In genomic region chr8:88091661-88092060, GRCm38 (mm10) we compare ENCODE assay signal across 31 mouse cellular contexts. TPM values are rescaled to one million over a fixed set of nuclear protein-coding genes. Genes with fewer than 3 reads are reported as not detected.
DNase-seq lines count a peak whose midpoint lies in the region; ATAC-seq and TF ChIP-seq lines count a peak whose summit lies in the region.
"Had no signal": no experiment of that assay in that cellular context is flagged by ENCODE, and none has a peak within 500 bp of the region (broad histone marks: within the 10 kb centered on the region; RNA-seq: fewer than 3 reads in every experiment).

No protein-coding gene starts in this region.

- no peaks in the 10 kb centered on the region for H3K79me3 ChIP-seq in C2C12 (ENCODE audit: low read depth)

- no peak overlapping the region for H3K4me2 ChIP-seq in midbrain, embryonic 11.5 days
- no peak overlapping the region for H3K4me2 ChIP-seq in midbrain, postnatal 0 days (ENCODE audit: low read depth, low read length, poor library complexity, severe bottlenecking)
- no peak overlapping the region for H3K4me2 ChIP-seq in hindbrain, embryonic 12.5 days (replicated peaks)
- H3K4me2 ChIP-seq: embryonic facial prominence, embryonic 13.5 days; heart, embryonic 13.5 days; hindbrain, embryonic 13.5 days; intestine, embryonic 15.5 days had no signal

- no peaks in the 10 kb centered on the region for H3K4me1 ChIP-seq in midbrain, embryonic 11.5 days (ENCODE audit: control insufficient read depth, insufficient read depth, low read length)
- no peaks in the 10 kb centered on the region for H3K4me1 ChIP-seq in midbrain, postnatal 0 days (ENCODE audit: insufficient read depth, low read length)
- H3K4me1 ChIP-seq in embryonic fibroblast, embryonic 13.5 days (ENCODE audit: control insufficient read depth, insufficient read depth, low read length) = no peaks in the 10 kb centered on the region
- H3K4me1 ChIP-seq in hindbrain, embryonic 12.5 days = no peaks in the 10 kb centered on the region
- H3K4me1 ChIP-seq: embryonic facial prominence, embryonic 13.5 days; heart, embryonic 10.5 days; heart, embryonic 13.5 days; hindbrain, embryonic 13.5 days; intestine, embryonic 15.5 days had no signal

- 88% methylated on average over 2 of the region's 2 CpGs for WGBS in midbrain, embryonic 11.5 days
- WGBS in midbrain, postnatal 0 days = 92% methylated on average over 2 of the region's 2 CpGs
- WGBS in hindbrain, embryonic 12.5 days = 80% methylated on average over 2 of the region's 2 CpGs

- no peak for ATAC-seq in midbrain, embryonic 11.5 days (ENCODE audit: low FRiP score)
- ATAC-seq in midbrain, postnatal 0 days (ENCODE audit: low FRiP score) = no peak
- ATAC-seq in hindbrain, embryonic 12.5 days (ENCODE audit: low FRiP score) = no peak
- ATAC-seq: activated CD4-positive, CD25-positive, alpha-beta regulatory T cell, adult 4 months; CD4-positive, CD25-positive, alpha-beta regulatory T cell, adult 4 months; forebrain, embryonic 14.5 days; forebrain, postnatal 0 days; hindbrain, embryonic 16.5 days; intestine, embryonic 15.5 days had no signal

- H3K27me3 ChIP-seq in midbrain, embryonic 11.5 days (ENCODE audit: control insufficient read depth, insufficient read depth, low read length) = no peaks in the 10 kb centered on the region
- H3K27me3 ChIP-seq in midbrain, postnatal 0 days (ENCODE audit: insufficient read depth, low read length) = no peaks in the 10 kb centered on the region
- H3K27me3 ChIP-seq in C2C12 (ENCODE audit: control insufficient read depth, insufficient read depth, insufficient read length) = no peaks in the 10 kb centered on the region
- no peaks in the 10 kb centered on the region; the same call in 1 of the 2 replicates for H3K27me3 ChIP-seq in hindbrain, embryonic 12.5 days
- H3K27me3 ChIP-seq: embryonic facial prominence, embryonic 13.5 days; heart, embryonic 13.5 days; hindbrain, embryonic 13.5 days; intestine, embryonic 15.5 days had no signal

- H3ac ChIP-seq in C2C12 (ENCODE audit: control insufficient read depth, insufficient read length, low read depth) = no peak overlapping the region

- H3K79me2 ChIP-seq in C2C12 (ENCODE audit: control insufficient read depth, insufficient read depth) = no peaks in the 10 kb centered on the region

- no peak overlapping the region for H3K27ac ChIP-seq in midbrain, embryonic 11.5 days (ENCODE audit: low read depth, low read length)
- no peak overlapping the region for H3K27ac ChIP-seq in midbrain, postnatal 0 days (ENCODE audit: low read depth, low read length)
- peak overlapping the region; percentile 34; the same call in 1 of the 2 replicates for H3K27ac ChIP-seq in embryonic fibroblast, embryonic 13.5 days (ENCODE audit: insufficient read depth, low read length)
- H3K27ac ChIP-seq in hindbrain, embryonic 12.5 days = no peak overlapping the region
- H3K27ac ChIP-seq: embryonic facial prominence, embryonic 10.5 days; embryonic facial prominence, embryonic 13.5 days; forebrain, embryonic 10.5 days; gastrocnemius, adult 2 months; heart, adult 2 months; heart, embryonic 10.5 days; heart, embryonic 13.5 days; hindbrain, embryonic 13.5 days; intestine, embryonic 15.5 days had no signal

- DNase-seq in midbrain, embryonic 11.5 days (ENCODE audit: low spot score, missing footprints) = peak; percentile 17
- DNase-seq in midbrain, postnatal 0 days (ENCODE audit: low spot score) = no peak
- no peak for DNase-seq in adrenal gland, postnatal 10 days
- DNase-seq in gastrocnemius, postnatal 10 days = no peak
- DNase-seq: adrenal gland, adult 8-10 months; adrenal gland, postnatal 36 days; B cell, adult 2 months; cerebellum, adult 11 months; cerebellum, adult 8-10 months; cerebellum, postnatal 10 days; cerebellum, postnatal 36 days; embryo, embryonic 11 days; forebrain, postnatal 0 days; gastrocnemius, adult 2 months; gastrocnemius, postnatal 25 days; heart, adult 2 months; kidney, adult 11 months had no signal

- no peaks in the 10 kb centered on the region for H3K9me3 ChIP-seq in midbrain, embryonic 11.5 days (ENCODE audit: control insufficient read depth, low read length)
- no peaks in the 10 kb centered on the region for H3K9me3 ChIP-seq in midbrain, postnatal 0 days (ENCODE audit: low read length)
- H3K9me3 ChIP-seq in hindbrain, embryonic 12.5 days (replicated peaks) = no peaks in the 10 kb centered on the region
- H3K9me3 ChIP-seq: embryonic facial prominence, embryonic 10.5 days; forebrain, embryonic 10.5 days; heart, embryonic 10.5 days; heart, embryonic 13.5 days; hindbrain, embryonic 13.5 days; intestine, embryonic 15.5 days had no signal

- no peak for TF ChIP-seq CTCF in midbrain, postnatal 0 days (IDR thresholded peaks at IDR 0.05)
- no peak for TF ChIP-seq CTCF in C2C12 (IDR thresholded peaks at IDR 0.05; ENCODE audit: control insufficient read depth, insufficient read depth, insufficient read length)
- TF ChIP-seq CTCF in embryonic fibroblast, embryonic 13.5 days (IDR thresholded peaks at IDR 0.05; ENCODE audit: borderline replicate concordance, insufficient read depth, low read length) = no peak

- no peak for TF ChIP-seq POLR2A in embryonic fibroblast, embryonic 13.5 days (IDR thresholded peaks at IDR 0.05; ENCODE audit: low read depth, low read length)

- no peak overlapping the region for H3K4me3 ChIP-seq in midbrain, embryonic 11.5 days (ENCODE audit: low read depth, low read length)
- H3K4me3 ChIP-seq in midbrain, postnatal 0 days (ENCODE audit: low read depth, low read length) = no peak overlapping the region
- no peak overlapping the region for H3K4me3 ChIP-seq in C2C12 (ENCODE audit: insufficient read depth, poor library complexity, severe bottlenecking)
- H3K4me3 ChIP-seq in embryonic fibroblast, embryonic 13.5 days (ENCODE audit: insufficient read depth, low read length) = no peak overlapping the region
- H3K4me3 ChIP-seq in hindbrain, embryonic 12.5 days = no peak overlapping the region
- H3K4me3 ChIP-seq: embryonic facial prominence, embryonic 10.5 days; embryonic facial prominence, embryonic 13.5 days; forebrain, embryonic 10.5 days; gastrocnemius, adult 2 months; heart, adult 2 months; heart, embryonic 10.5 days; heart, embryonic 13.5 days; hindbrain, embryonic 13.5 days; intestine, embryonic 15.5 days had no signal

- H3K36me3 ChIP-seq in midbrain, embryonic 11.5 days (ENCODE audit: control insufficient read depth, insufficient read depth, low read length) = no peaks in the 10 kb centered on the region
- no peaks in the 10 kb centered on the region for H3K36me3 ChIP-seq in midbrain, postnatal 0 days (ENCODE audit: insufficient read depth, low read length)
- H3K36me3 ChIP-seq in C2C12 (ENCODE audit: control insufficient read depth, insufficient read depth) = no peaks in the 10 kb centered on the region
- no peaks in the 10 kb centered on the region for H3K36me3 ChIP-seq in hindbrain, embryonic 12.5 days
- H3K36me3 ChIP-seq: embryonic facial prominence, embryonic 10.5 days; embryonic facial prominence, embryonic 13.5 days; forebrain, embryonic 10.5 days; heart, embryonic 10.5 days; heart, embryonic 13.5 days; hindbrain, embryonic 13.5 days; intestine, embryonic 15.5 days had no signal

- no peak overlapping the region for H3K9ac ChIP-seq in midbrain, embryonic 11.5 days (ENCODE audit: low read length)
- no peak overlapping the region for H3K9ac ChIP-seq in midbrain, postnatal 0 days (replicated peaks; ENCODE audit: low read length, poor library complexity, severe bottlenecking)
- no peak overlapping the region for H3K9ac ChIP-seq in hindbrain, embryonic 12.5 days
- H3K9ac ChIP-seq: embryonic facial prominence, embryonic 13.5 days; forebrain, postnatal 0 days; heart, embryonic 13.5 days; hindbrain, embryonic 13.5 days; intestine, embryonic 15.5 days had no signal

TF ChIP-seq in C2C12, 6 proteins besides CTCF, POLR2A, EP300 and RAD21:
- TF ChIP-seq CEBPB (IDR thresholded peaks at IDR 0.05; ENCODE audit: low read depth) (peak; percentile 54), MAX (IDR thresholded peaks at IDR 0.05) (no peak)

RNA-seq across cellular contexts. Expression of gene Cnep1r1, which starts 26.9 kb away (rescaled TPM):
- polyA plus RNA-seq in midbrain, embryonic 11.5 days (2014; fragmentation: Nextera tagmentation; extraction: Ambion mirVana) = 34.5 and 35.6 TPM in 2 replicates
- total RNA-seq in midbrain, postnatal 0 days (2014; rRNA removed) = 24.8 and 33.1 TPM in 2 replicates
- 22.2 and 22.3 TPM in 2 replicates for polyA plus RNA-seq in midbrain, postnatal 0 days (2015; fragmentation: Nextera tagmentation; extraction: Ambion mirVana)
- polyA plus RNA-seq in C2C12 (2012; fragmentation: generic; extraction: Trizol) = 17.9 TPM
- 62.6 and 65.7 TPM in 2 replicates for polyA plus RNA-seq in embryonic fibroblast, embryonic 13.5 days (2011; ENCODE audit: insufficient read length, low read depth, missing spikeins)
- polyA plus RNA-seq in hindbrain, embryonic 12.5 days (2016; fragmentation: Nextera tagmentation; extraction: Ambion mirVana) = 49.7 and 50.9 TPM in 2 replicates
- total RNA-seq in adrenal gland, postnatal 10 days (2021) = 10 to 100 TPM; 32.2 to 33.9 TPM
- 10 to 100 TPM; 32.8 to 33.1 TPM for total RNA-seq in gastrocnemius, postnatal 10 days (2021)

RNA-seq across cellular contexts. Expression of gene Heatr3, which starts 46.0 kb away (rescaled TPM):
- polyA plus RNA-seq in midbrain, embryonic 11.5 days (2014; fragmentation: Nextera tagmentation; extraction: Ambion mirVana) = 45.6 and 46.0 TPM in 2 replicates
- total RNA-seq in midbrain, postnatal 0 days (2014; rRNA removed) = 38.0 and 43.4 TPM in 2 replicates
- polyA plus RNA-seq in midbrain, postnatal 0 days (2015; fragmentation: Nextera tagmentation; extraction: Ambion mirVana) = 26.9 and 27.7 TPM in 2 replicates
- 32.4 TPM for polyA plus RNA-seq in C2C12 (2012; fragmentation: generic; extraction: Trizol)
- 42.2 and 53.1 TPM in 2 replicates for polyA plus RNA-seq in embryonic fibroblast, embryonic 13.5 days (2011; ENCODE audit: insufficient read length, low read depth, missing spikeins)
- polyA plus RNA-seq in hindbrain, embryonic 12.5 days (2016; fragmentation: Nextera tagmentation; extraction: Ambion mirVana) = 45.7 and 48.5 TPM in 2 replicates
- total RNA-seq in adrenal gland, postnatal 10 days (2021) = 10 to 100 TPM; 27.4 to 27.6 TPM
- 10 to 100 TPM; 23.3 to 25.6 TPM for total RNA-seq in gastrocnemius, postnatal 10 days (2021)
